Mouse (Mus musculus) thymus, adult 18-20 months (tissue): Measurements from ENCODE around the gene Sox13.
"Not testable (repeated sequence)": the region's sequence is repeated elsewhere in the genome, so short reads cannot be mapped to it uniquely, and the experiment has no call there.

Experiments
- DNase-seq, 2 experiments: peaks; one replicate each; pipeline ENCODE4 v3.0.0; 2022; ENCODE audit warnings: mixed read lengths in 2 of 2

Gene Sox13

DNA sequence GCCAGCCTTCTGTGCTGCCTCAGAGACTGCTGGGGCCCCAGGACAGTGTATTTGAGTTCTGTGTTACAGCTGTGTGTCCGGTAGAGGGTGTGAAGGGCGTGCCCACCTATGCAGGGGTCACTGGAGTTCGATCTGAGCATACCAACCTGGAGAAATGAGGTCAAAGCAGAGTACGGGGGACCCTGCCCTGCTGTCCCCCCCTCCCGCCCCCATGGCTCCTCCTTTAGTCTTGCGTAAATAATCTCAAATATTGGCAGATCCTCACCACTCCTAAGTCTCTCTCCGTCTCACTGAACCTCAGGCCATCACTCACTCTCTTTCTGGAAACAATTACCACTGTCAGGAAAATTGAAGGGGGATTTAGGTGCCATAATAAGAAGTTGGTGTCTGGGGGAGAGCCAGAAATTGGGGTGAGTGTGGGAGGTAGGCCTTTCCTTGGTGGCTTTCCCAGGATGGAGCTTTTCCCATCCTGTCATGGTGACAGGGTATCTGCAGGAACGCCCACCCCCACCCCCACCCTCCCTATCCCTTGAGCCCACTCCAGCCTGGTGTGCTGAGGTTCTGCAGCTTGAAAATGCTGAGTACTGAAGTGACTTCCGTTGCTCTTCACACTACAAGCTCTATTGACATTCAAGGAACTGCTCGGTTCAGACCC is 57.1 kb downstream of the Sox13 start:
- no peak for DNase-seq

DNA sequence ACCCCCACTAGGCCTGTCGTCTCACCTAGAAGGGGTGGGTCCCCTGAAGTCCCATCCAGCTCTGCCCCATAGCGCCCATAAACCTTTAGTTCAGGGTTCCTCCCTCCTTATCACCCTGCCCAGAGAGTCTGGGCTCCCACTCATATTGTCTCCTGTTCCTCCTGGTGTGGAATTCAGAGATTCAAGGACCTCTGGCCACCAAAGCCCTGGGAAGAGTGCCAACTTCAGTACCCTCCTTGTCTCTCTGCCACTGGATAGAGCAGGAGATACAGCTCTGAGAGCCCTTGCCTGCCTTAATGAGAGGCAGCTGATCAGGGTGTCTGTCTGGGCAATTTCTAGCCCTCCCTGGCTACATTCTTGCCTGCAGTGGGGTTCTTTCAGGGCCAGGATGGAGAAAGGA is 59.3 kb downstream of the Sox13 start:
- DNase-seq = no peak

DNA sequence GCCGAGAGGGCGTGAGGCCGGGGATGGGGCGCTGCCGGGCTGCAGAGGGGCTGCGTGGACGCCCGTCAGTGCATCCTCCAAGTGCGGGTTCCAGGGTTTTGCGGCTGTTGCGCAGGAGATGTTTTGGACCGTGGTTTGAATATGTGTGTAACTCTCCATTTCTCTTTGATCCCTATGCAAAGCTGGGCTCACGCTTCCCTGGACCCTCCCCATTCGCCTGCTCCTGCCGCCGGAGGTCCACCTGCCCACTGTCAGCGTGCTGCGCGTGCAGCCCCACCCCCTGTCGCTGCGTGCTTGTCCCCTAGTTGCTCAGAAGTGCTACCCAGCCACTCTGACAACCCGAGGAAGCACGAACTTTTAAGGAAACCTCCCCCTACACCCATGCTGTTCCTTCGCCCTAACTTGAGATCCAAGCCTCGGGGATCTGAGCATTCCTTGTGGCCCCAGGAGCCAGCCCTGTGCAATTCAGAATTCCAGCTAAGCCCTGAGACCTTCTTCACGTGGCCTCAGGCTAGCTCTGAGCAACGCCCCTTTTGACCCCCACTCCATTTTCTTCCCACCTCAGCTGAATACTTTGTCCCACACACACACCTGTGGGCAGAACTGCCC is 60.1 kb downstream of the Sox13 start:
- DNase-seq = no peak

DNA sequence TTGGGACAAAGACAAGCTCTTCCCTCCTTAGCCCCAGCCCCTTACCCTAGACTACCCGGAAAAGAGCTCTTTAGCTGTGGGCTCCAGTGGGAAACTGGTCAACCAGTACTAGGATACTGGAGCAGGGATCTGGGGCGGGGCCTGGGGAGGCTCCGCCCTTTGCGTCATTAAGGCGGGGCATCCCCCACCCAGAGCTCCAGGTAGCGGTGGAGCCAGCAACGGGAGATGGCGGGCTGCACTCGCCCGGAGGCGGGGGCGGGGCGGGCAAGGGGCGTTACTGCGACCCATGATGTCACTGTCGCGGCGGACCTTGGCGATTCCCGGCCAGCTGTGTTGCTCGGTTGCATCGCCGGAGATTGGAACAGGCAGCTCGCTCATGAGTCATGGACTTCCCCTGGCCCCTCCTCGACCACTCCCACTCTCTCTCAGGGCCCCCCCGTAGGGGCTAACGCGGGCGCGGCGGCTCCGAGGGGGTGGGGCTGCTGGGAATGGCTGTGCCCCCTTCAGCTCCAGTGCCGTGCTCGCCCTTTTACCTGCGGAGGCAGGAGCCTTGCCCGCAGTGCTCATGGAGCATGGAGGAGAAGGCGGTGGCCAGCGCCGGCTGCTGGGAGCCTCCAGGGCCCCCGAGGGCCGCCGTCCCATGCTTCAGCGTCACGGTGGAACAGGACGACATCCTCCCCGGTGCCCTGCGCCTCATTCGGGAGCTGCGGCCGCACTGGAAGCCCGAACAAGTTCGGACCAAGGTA is 60.7 kb downstream of the Sox13 start, which contains the start of gene Etnk2:
TSS of gene Etnk2 (plus strand) at position 297 of the 746 bp plus-strand sequence.
- peak; percentile 32 to 42 for DNase-seq

DNA sequence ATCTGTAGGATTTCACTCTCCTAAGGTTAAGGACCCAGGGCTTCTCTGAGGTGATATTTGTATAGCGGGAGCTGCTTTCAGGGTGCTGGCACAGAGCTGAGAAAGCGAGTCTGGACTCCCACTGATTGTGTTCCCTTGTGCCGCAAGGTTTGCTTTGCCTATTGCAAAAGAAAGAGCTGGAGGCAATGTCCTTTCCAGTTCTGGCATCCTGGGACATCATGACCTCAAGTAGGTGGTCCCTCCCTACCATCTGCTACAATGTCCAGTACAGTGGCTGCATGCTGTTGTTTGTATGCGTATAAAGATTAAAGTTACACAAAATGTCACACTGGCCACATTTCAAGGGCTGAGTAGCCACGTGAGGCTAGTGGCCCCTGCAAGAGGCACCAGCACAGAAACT is 62.1 kb downstream of the Sox13 start:
- no peak for DNase-seq

DNA sequence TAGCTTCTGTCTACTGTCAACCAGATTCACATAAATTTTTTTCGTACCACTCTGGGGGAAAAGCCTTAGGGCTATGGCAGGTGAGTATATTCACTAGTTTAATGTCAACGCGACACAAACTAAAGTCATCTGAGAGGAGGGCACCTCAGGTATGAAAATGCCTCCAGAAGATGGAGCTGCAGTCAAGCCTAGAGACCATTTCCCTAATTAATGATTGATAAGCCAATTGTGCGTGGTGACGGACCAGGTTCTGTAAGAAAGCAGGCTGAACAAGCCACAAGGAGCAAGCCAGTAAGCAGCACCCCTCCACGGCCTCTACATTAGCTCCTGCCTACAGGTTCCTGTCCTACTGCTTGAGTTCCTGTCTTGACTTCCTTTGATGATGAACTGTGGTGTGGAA is 63.2 kb downstream of the Sox13 start:
- DNase-seq = no peak

DNA sequence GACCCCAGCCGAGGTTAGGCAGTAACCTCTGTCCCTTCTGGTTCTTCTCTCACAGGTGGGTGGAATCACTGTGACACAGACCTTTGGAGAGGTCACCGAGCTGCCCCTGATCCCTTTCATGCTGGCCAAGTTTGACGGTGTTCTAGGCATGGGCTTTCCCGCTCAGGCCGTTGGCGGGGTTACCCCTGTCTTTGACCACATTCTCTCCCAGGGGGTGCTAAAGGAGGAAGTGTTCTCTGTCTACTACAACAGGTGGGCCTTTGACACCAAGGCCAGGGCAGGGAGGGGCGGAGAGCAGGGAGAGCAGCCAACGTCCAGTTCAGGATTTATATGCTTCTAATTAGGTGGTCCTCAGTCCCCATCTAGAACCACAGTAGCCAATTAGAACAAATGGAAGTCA is 67.8 kb downstream of the Sox13 start:
- no peak for DNase-seq

DNA sequence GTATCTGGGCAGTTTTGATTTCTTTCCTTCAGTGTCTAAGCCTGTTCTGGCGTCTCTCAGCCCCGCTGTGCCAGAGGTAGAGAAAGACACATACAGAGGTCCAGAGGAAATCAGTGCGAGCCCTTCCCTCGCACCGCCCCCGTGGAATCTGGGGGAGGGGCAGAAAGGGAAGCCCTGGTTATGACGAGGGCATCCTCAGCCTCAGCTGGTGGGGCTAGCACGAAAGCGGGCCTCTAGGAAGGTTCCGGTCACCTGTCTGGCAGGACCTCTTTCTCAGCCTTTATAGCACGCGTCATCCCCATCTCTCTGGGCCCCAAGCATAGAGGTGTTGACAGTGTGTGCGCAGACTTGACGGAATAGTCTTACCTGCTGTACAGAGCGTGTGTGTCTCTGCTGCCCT is 68.3 kb downstream of the Sox13 start:
- DNase-seq = no peak

DNA sequence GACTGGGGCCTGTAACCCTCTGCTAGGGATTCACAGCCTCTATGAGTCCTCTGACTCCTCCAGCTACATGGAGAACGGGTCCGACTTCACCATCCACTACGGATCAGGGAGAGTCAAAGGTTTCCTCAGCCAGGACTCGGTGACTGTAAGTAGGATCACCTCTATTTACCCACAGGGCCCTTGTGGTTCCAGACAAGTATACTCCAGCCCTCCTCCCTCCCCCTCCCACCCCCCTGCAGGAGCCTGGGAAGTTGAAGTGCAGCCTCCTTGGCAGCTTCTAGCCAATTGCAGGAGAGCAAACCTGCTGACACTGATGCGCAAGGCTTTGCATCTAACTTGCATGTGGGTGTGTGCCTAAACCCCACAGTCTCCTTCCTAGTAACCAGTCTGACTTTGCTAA is 68.7 kb downstream of the Sox13 start:
- DNase-seq = no peak

DNA sequence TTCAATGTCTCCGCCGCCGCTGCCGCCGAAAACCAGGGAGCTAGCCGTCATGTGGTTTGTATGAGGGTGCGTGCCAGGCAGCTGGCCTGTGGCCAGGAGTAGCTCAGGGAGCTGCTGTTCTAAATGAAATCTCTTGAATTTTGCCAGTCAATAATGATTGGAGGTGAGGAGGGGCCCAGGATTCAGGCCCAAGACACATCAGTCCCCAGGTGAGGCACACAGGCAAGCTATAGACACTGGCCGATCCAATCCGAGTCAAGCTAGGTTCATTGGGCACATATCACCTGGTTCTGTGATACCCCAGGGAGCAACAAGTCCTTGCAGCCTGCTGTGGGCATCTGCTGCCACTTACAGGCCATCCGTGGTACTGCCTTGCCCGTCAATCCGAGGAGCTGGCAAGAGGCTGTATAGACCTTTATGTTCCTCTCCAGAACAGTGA is 70.8 kb downstream of the Sox13 start:
- peak; percentile 45 to 53 for DNase-seq

DNA sequence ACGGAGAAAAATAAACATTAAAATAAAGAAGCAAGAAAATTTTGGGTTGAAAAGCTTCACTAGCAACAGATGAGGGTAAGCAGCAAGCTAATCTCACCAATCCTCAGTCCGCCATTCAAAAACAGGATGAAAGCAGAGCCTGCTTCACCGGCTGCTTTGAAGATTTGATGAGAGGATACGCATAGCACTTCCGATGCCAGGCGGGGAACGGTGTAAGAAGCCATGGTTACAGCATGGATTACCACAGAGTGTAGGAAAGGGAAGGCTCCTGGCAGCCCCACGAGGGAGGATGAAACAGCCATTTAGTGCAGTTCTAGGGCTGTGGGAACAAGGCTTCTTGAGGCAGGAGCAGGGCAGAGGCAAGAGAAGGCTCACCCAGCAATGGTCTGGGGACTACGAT is 72.4 kb downstream of the Sox13 start:
- no peak for DNase-seq

DNA sequence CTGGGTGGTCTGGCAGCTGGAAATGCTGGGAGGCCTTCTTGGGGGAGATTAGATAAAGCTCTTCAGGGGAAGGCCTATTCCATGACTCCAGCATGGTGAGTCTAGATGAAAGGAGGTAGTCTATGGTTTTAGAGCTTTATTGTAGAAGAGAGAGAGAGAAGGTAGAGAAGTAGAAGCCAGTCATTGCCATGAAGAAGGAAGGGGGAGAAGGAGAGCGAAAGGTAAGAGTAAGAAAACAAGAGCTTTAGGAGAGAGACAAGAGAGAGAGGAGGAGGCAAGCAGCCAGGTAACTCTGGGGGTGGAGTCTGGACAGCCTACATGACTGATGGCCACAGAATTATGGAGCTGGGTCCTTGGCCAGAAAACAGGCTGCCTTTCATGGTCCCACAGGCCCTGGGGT is 74.0 kb downstream of the Sox13 start, which contains the start of gene Ren1:
TSS of gene Ren1 (plus strand) at position 301 of the 400 bp plus-strand sequence.
- no peak for DNase-seq

DNA sequence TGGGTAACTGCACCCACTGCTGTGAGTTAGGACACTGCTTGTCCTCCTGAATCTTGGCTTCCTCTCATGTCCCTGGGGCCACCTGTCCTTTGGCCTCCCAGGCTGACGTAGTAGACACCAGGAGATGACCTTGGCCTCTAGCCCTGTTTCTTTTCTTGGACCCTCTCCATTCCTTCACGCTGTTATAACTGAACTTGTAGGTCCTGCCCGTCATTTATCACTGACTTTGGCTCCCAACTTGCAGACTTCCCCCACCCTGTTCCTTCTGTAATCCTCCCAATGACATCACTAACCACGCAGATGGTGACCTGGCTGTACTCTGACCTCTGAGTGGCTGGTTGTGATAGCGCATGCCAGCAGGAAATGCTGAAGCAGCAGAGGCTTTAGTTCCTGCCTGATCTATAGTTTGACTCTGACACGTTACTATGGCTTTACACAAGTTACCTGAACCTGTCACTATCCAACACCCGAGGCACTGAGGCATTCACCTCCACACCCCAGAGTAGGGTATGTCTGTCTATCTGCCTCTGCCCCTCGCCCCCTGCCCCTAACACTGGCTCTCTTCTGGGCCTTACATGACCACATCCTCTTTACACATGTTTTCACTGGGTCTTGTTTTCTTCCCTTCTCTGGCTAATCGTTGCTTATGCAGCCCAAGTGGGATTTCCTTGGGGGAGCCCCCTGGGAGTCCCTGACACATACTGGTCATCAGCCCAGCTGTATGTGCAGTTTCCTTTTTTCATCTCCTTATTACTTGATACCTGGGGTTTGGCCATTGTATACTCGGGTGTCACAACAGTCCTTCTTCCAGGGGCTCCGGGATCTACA is 76.3 kb downstream of the Sox13 start:
- no peak for DNase-seq

DNA sequence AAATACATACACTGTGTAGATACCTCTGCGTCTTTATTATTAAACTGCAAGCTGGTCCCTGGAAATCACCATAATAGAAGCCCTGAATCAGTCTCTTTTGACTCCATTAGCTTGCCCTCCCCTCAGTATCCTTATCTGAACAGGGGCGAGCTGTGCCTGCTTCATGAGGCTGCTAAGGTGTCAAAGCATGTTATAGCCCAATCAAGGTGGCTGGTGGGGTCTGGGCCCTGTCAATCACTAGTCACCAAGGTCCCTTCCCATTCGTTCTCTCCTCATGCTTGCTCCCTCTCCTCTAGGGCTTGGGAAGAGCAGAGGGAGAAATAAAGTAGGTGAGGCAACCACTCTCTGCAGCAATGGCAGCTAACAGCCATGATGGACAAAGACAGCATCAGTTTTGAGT is 77.0 kb downstream of the Sox13 start:
- no peak for DNase-seq

DNA sequence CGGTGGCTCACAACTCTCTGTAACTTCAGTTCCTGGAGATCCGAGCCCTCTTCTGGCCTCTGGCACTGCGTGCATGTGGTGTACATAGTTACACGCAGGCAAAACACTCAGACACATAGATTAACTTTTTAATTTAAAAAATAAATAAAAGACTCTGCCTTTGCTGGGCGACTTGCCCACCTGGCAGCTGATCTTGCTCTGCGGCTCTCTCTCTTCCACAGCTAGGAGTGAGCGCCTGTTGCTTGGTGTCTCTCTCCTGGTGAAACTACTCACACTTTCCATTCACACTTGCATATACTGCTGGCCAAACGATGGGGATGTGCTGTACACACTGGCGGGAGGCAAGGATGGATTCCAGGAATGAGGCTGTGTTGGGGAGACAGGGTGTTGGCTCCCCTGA is 77.6 kb downstream of the Sox13 start:
- no peak for DNase-seq

DNA sequence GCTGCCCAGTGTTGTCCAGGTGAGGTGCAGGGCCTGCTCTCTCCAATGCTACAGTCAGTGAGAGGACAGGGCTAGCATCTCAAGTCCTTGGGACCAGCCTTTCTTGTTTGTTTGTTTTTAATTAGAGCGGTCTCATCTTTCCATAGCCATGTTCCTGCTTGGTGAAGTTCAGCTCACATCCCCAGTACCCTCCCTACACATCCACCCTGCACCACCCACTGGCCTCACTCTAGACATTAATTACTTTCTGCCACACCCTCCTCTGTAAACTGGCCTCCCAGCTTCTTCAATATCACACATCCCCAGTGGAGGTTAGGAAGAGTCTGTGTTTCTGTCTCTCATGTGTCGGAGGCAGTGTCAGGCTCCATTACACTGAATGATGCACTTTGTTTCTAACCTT is 79.8 kb downstream of the Sox13 start:
- no peak for DNase-seq

DNA sequence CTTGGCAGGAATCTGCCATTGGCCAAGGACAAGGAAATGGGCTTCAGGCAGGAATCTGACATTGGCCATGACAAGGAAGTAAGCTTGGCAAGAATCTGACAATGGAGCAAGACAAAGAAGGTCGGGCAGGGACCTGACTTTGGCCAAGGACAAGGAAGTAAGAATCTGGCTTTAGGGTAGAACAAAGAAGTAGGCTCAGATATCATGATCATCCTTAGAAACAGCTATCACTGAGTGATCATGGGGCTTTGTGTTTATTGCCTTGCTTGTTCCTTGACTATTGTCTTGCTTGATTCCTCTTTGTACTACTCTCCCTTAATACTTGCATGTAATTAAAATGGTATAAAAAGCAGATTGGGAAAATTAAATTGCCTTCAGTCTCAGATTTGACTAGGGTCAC is 83.8 kb downstream of the Sox13 start:
- not testable (repeated sequence) for DNase-seq

DNA sequence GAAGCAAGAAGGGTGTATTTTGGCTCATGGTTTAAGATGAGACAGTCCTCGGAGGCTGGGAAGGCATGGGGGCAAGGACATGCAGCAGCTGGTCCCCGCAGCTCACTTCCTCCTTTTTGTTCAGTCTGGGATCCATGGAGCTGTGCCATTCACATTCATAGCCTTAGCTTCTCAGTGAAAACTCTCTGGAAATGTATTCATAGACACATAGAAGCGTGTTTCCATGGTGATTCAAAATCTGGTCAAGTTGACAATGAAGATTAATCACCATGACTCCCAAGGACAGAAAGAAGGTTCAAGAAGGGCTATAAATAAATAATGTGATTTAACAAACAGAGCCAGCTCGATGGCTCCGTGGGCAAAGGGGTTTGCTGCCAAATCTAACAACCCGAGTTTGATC is 90.2 kb downstream of the Sox13 start:
- no peak for DNase-seq

DNA sequence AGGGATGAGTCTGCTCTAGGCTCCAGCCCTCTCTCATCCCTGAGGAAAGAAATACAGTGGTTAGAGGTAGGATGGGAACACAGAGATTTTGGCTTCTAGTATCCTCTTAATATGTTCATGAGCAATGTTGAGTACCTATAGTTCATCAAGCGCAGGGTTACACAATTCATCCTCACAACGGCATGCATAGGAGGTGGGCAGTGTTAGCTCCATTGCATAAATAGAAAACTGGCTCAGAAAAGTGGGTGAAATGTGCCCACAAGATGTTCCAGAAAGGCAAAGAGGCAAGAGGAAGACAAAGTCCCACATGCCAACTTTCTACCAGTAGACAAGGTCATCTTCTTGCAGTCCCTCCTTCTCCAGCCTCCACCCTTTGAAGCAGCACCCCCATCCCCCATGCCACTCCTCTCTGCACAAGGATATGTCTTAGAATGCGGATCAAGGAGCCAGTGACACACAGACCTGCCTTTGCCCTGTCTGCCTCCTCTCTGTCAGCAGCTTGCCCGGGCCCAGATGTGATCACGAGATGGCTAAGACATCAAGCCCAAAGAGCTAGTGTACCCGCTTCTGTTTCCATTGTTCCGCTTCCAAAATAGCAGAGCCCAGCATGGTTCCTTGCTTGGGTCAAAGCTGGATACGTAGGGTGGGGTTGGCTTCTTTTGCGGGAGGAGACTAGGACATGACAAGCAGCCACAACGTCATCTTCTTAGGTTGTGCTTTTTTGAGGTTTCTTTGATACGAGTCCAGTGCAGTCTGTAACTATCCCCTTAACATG is 91.3 kb downstream of the Sox13 start:
- no peak for DNase-seq
